Mouse (Mus musculus) C2C12 (cell line): ENCODE data around the gene Lmbr1l.
A peak's percentile ranks its signal among the peaks of the same experiment; 100 is the strongest.

Experiments
- CEBPB ChIP-seq: IDR thresholded peaks from one replicate; pipeline ENCODE4 v1.6.1; 2011; ENCODE audit warnings: low read depth, mild to moderate bottlenecking, control low read depth, moderate library complexity
- CTCF ChIP-seq: IDR thresholded peaks from one replicate; pipeline ENCODE4 v1.5.1; 2011; ENCODE audit not compliant: control insufficient read depth, insufficient read depth, insufficient read length
- FOSL1 ChIP-seq: IDR thresholded peaks from one replicate; pipeline ENCODE4 v1.8.0; 2011; ENCODE audit warnings: mild to moderate bottlenecking, low read length; ENCODE audit not compliant: poor library complexity, insufficient read depth, severe bottlenecking
- MAX ChIP-seq: IDR thresholded peaks from one replicate; pipeline ENCODE4 v1.6.1; 2011; ENCODE audit warnings: mild to moderate bottlenecking, control low read depth
- MYOD1 ChIP-seq: IDR thresholded peaks from one replicate; pipeline ENCODE4 v1.6.1; 2011; ENCODE audit warnings: low read depth; ENCODE audit not compliant: control insufficient read depth, insufficient read length
- MYOG ChIP-seq: IDR thresholded peaks from one replicate; pipeline ENCODE4 v1.6.1; 2011; ENCODE audit not compliant: control insufficient read depth, insufficient read length; ENCODE audit errors: extremely low read depth
- USF1 ChIP-seq: IDR thresholded peaks from one replicate; pipeline ENCODE4 v1.6.1; 2011; ENCODE audit warnings: low read depth, mild to moderate bottlenecking, control low read depth, moderate library complexity

DNA sequence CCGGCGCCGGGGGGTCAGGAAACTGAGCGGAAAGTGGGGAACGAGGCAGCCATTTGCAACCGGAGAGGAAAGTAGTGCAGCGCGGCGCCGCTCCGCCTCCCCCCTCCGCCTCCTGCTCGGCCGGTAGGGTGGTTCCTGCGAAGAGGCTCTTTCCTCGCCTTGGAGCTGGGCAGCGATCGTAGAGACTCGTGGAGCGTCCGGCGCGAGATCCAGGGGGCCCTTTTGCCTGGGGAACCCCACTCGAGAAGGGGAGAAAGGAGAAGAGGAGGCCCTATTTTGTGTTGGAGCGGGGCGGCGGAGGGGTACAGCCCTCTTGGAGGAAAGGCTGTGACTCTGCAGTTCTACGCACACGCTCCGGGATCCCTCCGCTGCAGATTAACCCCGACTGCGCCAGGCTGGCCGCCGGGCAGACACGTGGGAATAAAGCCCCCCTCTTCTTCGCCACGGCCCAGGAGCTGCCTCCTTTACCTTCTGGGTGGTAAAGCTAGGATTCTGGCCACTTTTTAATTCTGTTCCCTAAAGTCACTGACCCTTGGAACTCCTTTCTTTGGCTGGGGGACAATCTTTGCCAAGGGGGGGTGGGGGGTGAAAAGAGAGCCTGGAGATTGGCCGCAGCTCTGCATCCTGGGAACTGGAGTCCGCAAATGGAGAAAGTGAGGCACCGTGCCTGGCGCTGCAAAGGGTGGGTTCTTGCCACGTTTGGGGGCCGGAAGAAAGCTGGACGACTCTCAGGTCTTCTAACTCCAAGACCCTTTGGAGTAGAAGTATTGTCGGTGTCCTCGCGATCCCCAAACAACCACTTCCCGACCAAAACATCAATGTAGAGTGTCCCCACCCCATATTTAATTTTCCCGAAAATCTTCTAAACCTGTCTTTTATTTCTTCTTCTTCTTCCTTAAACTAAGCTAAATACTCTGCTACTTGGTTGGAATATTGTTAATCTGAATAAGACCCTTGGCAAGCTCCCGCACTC lies 45.8 kb downstream of the Lmbr1l start:
- no peak for TF ChIP-seq CTCF
- peak; percentile 98 for TF ChIP-seq MAX
- TF ChIP-seq CEBPB, result no peak
- TF ChIP-seq MYOD1, result no peak
- TF ChIP-seq USF1, result peak; percentile 29
- TF ChIP-seq FOSL1, result peak; percentile 27
- no peak for TF ChIP-seq MYOG
